ENCODE assay signal across 13 mouse cellular contexts in genomic region chr6:7215880-7216279, GRCm38 (mm10).
DNase-seq lines count a peak whose midpoint lies in the region; ATAC-seq and TF ChIP-seq lines count a peak whose summit lies in the region.
"Had no signal": no experiment of that assay in that cellular context is flagged by ENCODE, and none has a peak within 500 bp of the region (broad histone marks: within the 10 kb centered on the region; RNA-seq: fewer than 3 reads in every experiment).

No protein-coding gene starts in this region.

- H3K4me1 ChIP-seq in limb, embryonic 13.5 days = no peaks in the 10 kb centered on the region
- H3K4me1 ChIP-seq in limb, embryonic 10.5 days = no peaks in the 10 kb centered on the region
- no peaks in the 10 kb centered on the region for H3K4me1 ChIP-seq in neural tube, embryonic 14.5 days (ENCODE audit: control insufficient read depth, insufficient read depth, low read length)
- no peaks in the 10 kb centered on the region for H3K4me1 ChIP-seq in thymus, adult 2 months (replicated peaks; ENCODE audit: control insufficient read depth, insufficient read depth, low read length)
- H3K4me1 ChIP-seq: embryonic facial prominence, embryonic 13.5 days; hindbrain, embryonic 15.5 days; megakaryocyte, embryonic 14.5 days had no signal

- ATAC-seq in limb, embryonic 13.5 days (ENCODE audit: low FRiP score, low read depth) = peak; percentile 54
- peak; percentile 39 for ATAC-seq in Patski
- ATAC-seq in neural tube, embryonic 14.5 days (ENCODE audit: low read depth) = peak; percentile 75; the same call in 1 of the 2 replicates
- no peak for ATAC-seq in inflammation-experienced regulatory T-cells, adult 6 months
- ATAC-seq: CD4-positive, CD25-positive, alpha-beta regulatory T cell, adult 4 months had no signal

- no peak overlapping the region for H3K4me3 ChIP-seq in limb, embryonic 13.5 days
- H3K4me3 ChIP-seq in limb, embryonic 10.5 days = no peak overlapping the region
- no peak overlapping the region for H3K4me3 ChIP-seq in neural tube, embryonic 14.5 days (ENCODE audit: low read depth, low read length)
- no peak overlapping the region for H3K4me3 ChIP-seq in thymus, adult 2 months (ENCODE audit: control insufficient read depth, insufficient read depth, low read length)
- H3K4me3 ChIP-seq: embryonic facial prominence, embryonic 13.5 days; hindbrain, embryonic 15.5 days; megakaryocyte, embryonic 14.5 days had no signal

- TF ChIP-seq CTCF in Patski (IDR thresholded peaks at IDR 0.05) = no peak
- no peak for TF ChIP-seq CTCF in thymus, adult 2 months (IDR thresholded peaks at IDR 0.05; ENCODE audit: borderline replicate concordance, control insufficient read depth, extremely low read depth, insufficient read depth, low read length, poor library complexity)

- no peaks in the 10 kb centered on the region for H3K36me3 ChIP-seq in limb, embryonic 13.5 days
- no peaks in the 10 kb centered on the region for H3K36me3 ChIP-seq in limb, embryonic 10.5 days
- H3K36me3 ChIP-seq in neural tube, embryonic 14.5 days (ENCODE audit: control insufficient read depth, insufficient read depth, low read length) = no peaks in the 10 kb centered on the region
- no peaks in the 10 kb centered on the region for H3K36me3 ChIP-seq in thymus, adult 2 months (ENCODE audit: control insufficient read depth, insufficient read depth, low read length)
- H3K36me3 ChIP-seq: embryonic facial prominence, embryonic 13.5 days; hindbrain, embryonic 15.5 days had no signal

- DNase-seq in heart, adult 11 months = peak; percentile 79
- no peak for DNase-seq in heart, postnatal 4 days
- DNase-seq in limb, embryonic 10.5 days (ENCODE audit: low spot score) = no peak
- peak; percentile 17 for DNase-seq in Patski (ENCODE audit: low read depth, low spot score)
- no peak for DNase-seq in thymus, adult 2 months
- DNase-seq: thymus, adult 18-20 months had no signal

- in situ Hi-C loops in Patski (cut with MboI; ENCODE audit: low pct_unique_long_range_greater_than_20kb) = no loop called here

- 45% methylated on average over 4 of the region's 4 CpGs for WGBS in limb, embryonic 13.5 days
- WGBS in limb, embryonic 10.5 days = 69% methylated on average over 4 of the region's 4 CpGs
- WGBS in neural tube, embryonic 14.5 days = 53% methylated on average over 4 of the region's 4 CpGs
- 66% methylated on average over 4 of the region's 4 CpGs for WGBS in thymus, adult 2 months

- H3K27me3 ChIP-seq in limb, embryonic 13.5 days = no peaks in the 10 kb centered on the region
- no peaks in the 10 kb centered on the region for H3K27me3 ChIP-seq in limb, embryonic 10.5 days (ENCODE audit: low read depth, poor library complexity, severe bottlenecking)
- H3K27me3 ChIP-seq in Patski = no peaks in the 10 kb centered on the region
- no peaks in the 10 kb centered on the region for H3K27me3 ChIP-seq in neural tube, embryonic 14.5 days (ENCODE audit: control insufficient read depth, insufficient read depth, low read length)
- H3K27me3 ChIP-seq in thymus, adult 2 months (ENCODE audit: control insufficient read depth, insufficient read depth, low read length) = no peaks in the 10 kb centered on the region
- H3K27me3 ChIP-seq: embryonic facial prominence, embryonic 13.5 days; hindbrain, embryonic 15.5 days; megakaryocyte, embryonic 14.5 days had no signal

- no peak overlapping the region for H3K27ac ChIP-seq in limb, embryonic 13.5 days
- H3K27ac ChIP-seq in limb, embryonic 10.5 days = no peak overlapping the region
- H3K27ac ChIP-seq in neural tube, embryonic 14.5 days (ENCODE audit: low read depth, low read length) = no peak overlapping the region
- no peak overlapping the region for H3K27ac ChIP-seq in thymus, adult 2 months (ENCODE audit: control insufficient read depth, insufficient read depth, low read length)
- H3K27ac ChIP-seq: embryonic facial prominence, embryonic 13.5 days; hindbrain, embryonic 15.5 days had no signal

- CTCF ChIA-PET in Patski (lab: Charles Lee) = no interaction called here

- H3K9ac ChIP-seq in limb, embryonic 13.5 days = no peak overlapping the region
- no peak overlapping the region for H3K9ac ChIP-seq in neural tube, embryonic 14.5 days (replicated peaks; ENCODE audit: low read depth, low read length)
- H3K9ac ChIP-seq: embryonic facial prominence, embryonic 13.5 days; hindbrain, embryonic 15.5 days had no signal

- POLR2A ChIA-PET in Patski (lab: Charles Lee) = no interaction called here

- no peak overlapping the region for H3K4me2 ChIP-seq in limb, embryonic 13.5 days (replicated peaks)
- H3K4me2 ChIP-seq in neural tube, embryonic 14.5 days (ENCODE audit: low read depth, low read length) = no peak overlapping the region
- H3K4me2 ChIP-seq: embryonic facial prominence, embryonic 13.5 days; hindbrain, embryonic 15.5 days had no signal

- H3K9me3 ChIP-seq in limb, embryonic 13.5 days = no peaks in the 10 kb centered on the region
- no peaks in the 10 kb centered on the region for H3K9me3 ChIP-seq in limb, embryonic 10.5 days (replicated peaks)
- no peaks in the 10 kb centered on the region for H3K9me3 ChIP-seq in neural tube, embryonic 14.5 days (ENCODE audit: control insufficient read depth, low read length)
- H3K9me3 ChIP-seq: embryonic facial prominence, embryonic 13.5 days; hindbrain, embryonic 15.5 days had no signal

- TF ChIP-seq POLR2A in thymus, adult 2 months (IDR thresholded peaks at IDR 0.05; ENCODE audit: control insufficient read depth, extremely low read depth, insufficient read depth, low read length, poor library complexity) = no peak

Comparison
In these comparisons a context has a peak if more than half of its experiments do, and no peak if none do; other contexts are left out.
1. DNase-seq: peak in heart, adult 11 months (single experiment) and Patski (single experiment); none in heart, postnatal 4 days (single experiment), limb, embryonic 10.5 days (single experiment) and thymus, adult 2 months (single experiment).